Mouse (Mus musculus) liver, adult 2 months (tissue): ENCODE measurements around the gene Ncaph. TPM values are rescaled to one million over a fixed set of nuclear protein-coding genes. Genes with fewer than 3 reads are reported as not detected.
"Not testable (repeated sequence)": the region's sequence is repeated elsewhere in the genome, so short reads cannot be mapped to it uniquely, and the experiment has no call there.

Source experiments
- DNase-seq: peaks from one replicate; pipeline ENCODE4 v3.0.0-alpha.2; 2011; ENCODE audit warnings: low read depth, low spot score; ENCODE audit errors: extremely low read depth
- H3K27ac ChIP-seq: fragments of 200-500 bp; replicated peaks from 2 replicates; pipeline ENCODE4 v1.5.1; 2012; ENCODE audit warnings: low read depth, mild to moderate bottlenecking, control low read depth, inconsistent platforms, low read length; ENCODE audit not compliant: insufficient read depth
- H3K27me3 ChIP-seq: fragments of 200-500 bp; 2 replicates; pipeline ENCODE4 v1.6.1; 2012; ENCODE audit warnings: mild to moderate bottlenecking, moderate library complexity, low read length, inconsistent platforms; ENCODE audit not compliant: control insufficient read depth, insufficient read depth
- H3K36me3 ChIP-seq: fragments of 200-500 bp; 2 replicates; pipeline ENCODE4 v1.6.1; 2012; ENCODE audit warnings: low read length, inconsistent platforms; ENCODE audit not compliant: control insufficient read depth, insufficient read depth
- H3K4me1 ChIP-seq: fragments of 200-500 bp; 2 replicates; pipeline ENCODE4 v1.6.1; 2011; ENCODE audit warnings: low read length; ENCODE audit not compliant: control insufficient read depth, insufficient read depth
- H3K4me3 ChIP-seq: fragments of 200-500 bp; 2 replicates; pipeline ENCODE4 v1.5.1; 2011; ENCODE audit warnings: low read depth, mild to moderate bottlenecking, control low read depth, low read length, moderate library complexity; ENCODE audit not compliant: insufficient read depth
- H3K79me2 ChIP-seq: fragments of 200-500 bp; 2 replicates; pipeline ENCODE4 v1.6.1; 2012; ENCODE audit warnings: inconsistent platforms, mild to moderate bottlenecking, low read length, moderate library complexity; ENCODE audit not compliant: control insufficient read depth, insufficient read depth
- H3K9ac ChIP-seq: fragments of 200-500 bp; 2 replicates; pipeline ENCODE4 v1.6.1; 2012; ENCODE audit warnings: low read depth, mild to moderate bottlenecking, control low read depth, inconsistent platforms, low read length
- CTCF ChIP-seq: fragments of 200-500 bp; IDR thresholded peaks from 2 replicates; pipeline ENCODE4 v1.5.1; 2011; ENCODE audit warnings: low read depth, low read length, control low read depth
- POLR2A ChIP-seq: fragments of 200-500 bp; IDR thresholded peaks from 2 replicates; pipeline ENCODE4 v1.6.1; 2011; ENCODE audit warnings: low read length, control low read depth; ENCODE audit not compliant: insufficient read depth; ENCODE audit errors: extremely low read depth
- WGBS: fragments of 180-500 bp; shearing (Covaris S2); methylation state at CpG from one replicate; pipeline ENCODE4 v1.1.7; 2018; 5-methylcytosine and 5-hydroxymethylcytosine counted together
- polyA plus RNA-seq: library from polyadenylated mRNA; depleted of rRNA; stranded (reverse); fragments of >200 nt; gene quantifications from 2 replicates; pipeline ENCODE4 v1.2.3, GENCODE M21; 2012
- total RNA-seq: library from RNA; depleted of rRNA; stranded (reverse); fragments of >200 nt; gene quantifications from 2 replicates; pipeline ENCODE4 v1.2.3, GENCODE M21; 2014

The Ncaph gene
- total and polyA plus RNA-seq, 2 experiments, result 0.24 to 0.65 TPM

DNA sequence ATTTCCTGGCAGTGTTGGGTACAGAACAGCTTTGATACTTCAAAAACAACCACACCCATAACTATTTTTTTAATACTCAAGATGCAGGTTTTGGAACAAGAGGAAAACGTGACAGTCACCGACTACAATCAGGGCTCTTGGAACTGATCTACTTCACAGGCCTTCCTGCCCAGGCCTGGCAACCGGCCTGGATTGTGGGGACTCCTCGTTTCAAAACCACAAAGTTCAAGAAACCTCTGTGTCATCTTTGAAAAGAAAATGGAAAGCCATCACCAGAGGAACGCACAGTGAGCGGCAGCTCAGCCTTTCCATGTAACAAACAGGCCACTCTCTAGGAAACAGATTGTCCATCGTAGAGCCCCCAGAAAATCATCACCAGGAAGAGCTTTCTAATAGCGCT is 5.3 kb upstream of the Ncaph start:
- TF ChIP-seq POLR2A (no peak), CTCF (no peak)
- H3K4me3 ChIP-seq, result no peak overlapping the region
- no peaks in the 10 kb centered on the region for H3K27me3 ChIP-seq
- peaks cover 7% of the 10 kb centered on the region; the same call in 1 of the 2 replicates for H3K4me1 ChIP-seq
- no peaks in the 10 kb centered on the region for H3K36me3 ChIP-seq
- no peaks in the 10 kb centered on the region; the same call in 1 of the 2 replicates for H3K79me2 ChIP-seq
- H3K9ac ChIP-seq, result no peak overlapping the region
- H3K27ac ChIP-seq, result no peak overlapping the region
- no peak for DNase-seq
- WGBS, result 85% methylated on average over 8 of the region's 8 CpGs

GRCm38 (mm10) chr2:127138449-127138848 is 4.7 kb upstream of the Ncaph start:
- TF ChIP-seq POLR2A (no peak), CTCF (no peak)
- Histone ChIP-seq H3K27me3 (no peaks in the 10 kb centered on the region), H3K36me3 (no peaks in the 10 kb centered on the region), H3K27ac (no peak overlapping the region), H3K9ac (no peak overlapping the region), H3K4me1 (peaks cover 7% of the 10 kb centered on the region; the same call in 1 of the 2 replicates), H3K4me3 (no peak overlapping the region), H3K79me2 (no peaks in the 10 kb centered on the region; the same call in 1 of the 2 replicates)
- 94% methylated on average over 4 of the region's 4 CpGs for WGBS
- DNase-seq, result no peak

DNA sequence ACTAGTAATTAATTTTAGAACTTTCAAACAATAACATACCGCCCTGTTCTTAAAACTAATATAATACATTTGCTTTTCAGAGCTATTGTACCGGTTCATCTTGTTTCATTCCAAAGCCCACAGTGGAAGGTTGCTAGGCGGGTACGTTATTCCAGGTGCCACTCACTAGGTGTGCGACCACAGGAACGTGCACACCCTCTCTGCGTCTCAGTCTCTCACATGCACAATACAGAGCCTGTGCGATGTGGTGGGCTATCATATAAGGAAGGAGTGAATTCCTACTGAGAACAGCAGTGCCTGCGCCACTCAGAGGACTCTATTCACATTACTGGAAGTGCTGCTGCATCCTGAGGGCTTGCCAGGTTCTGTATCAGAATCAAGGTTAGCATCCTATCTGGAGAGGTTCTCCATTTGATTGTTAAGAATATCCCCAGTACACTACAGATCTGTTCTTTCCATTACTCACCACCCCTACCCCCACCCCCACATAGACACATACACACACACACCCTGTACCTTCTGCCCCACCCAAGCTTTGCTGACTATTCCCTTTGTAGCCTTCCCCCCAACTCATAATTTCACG is 4.2 kb upstream of the Ncaph start:
- TF ChIP-seq POLR2A, result no peak
- no peak for TF ChIP-seq CTCF
- Histone ChIP-seq H3K79me2 (no peaks in the 10 kb centered on the region; the same call in 1 of the 2 replicates), H3K36me3 (no peaks in the 10 kb centered on the region), H3K27ac (no peak overlapping the region), H3K4me3 (no peak overlapping the region), H3K9ac (no peak overlapping the region), H3K27me3 (no peaks in the 10 kb centered on the region), H3K4me1 (peaks cover 9% of the 10 kb centered on the region)
- WGBS, result 92% methylated on average over 10 of the region's 10 CpGs
- no peak for DNase-seq

- peak; percentile 33 for DNase-seq
- Histone ChIP-seq H3K27ac (no peak overlapping the region), H3K79me2 (no peaks in the 10 kb centered on the region), H3K9ac (no peak overlapping the region), H3K4me1 (peaks cover 6% of the 10 kb centered on the region), H3K36me3 (no peaks in the 10 kb centered on the region), H3K4me3 (no peak overlapping the region), H3K27me3 (no peaks in the 10 kb centered on the region)
- WGBS, result 19% methylated on average over 5 of the region's 5 CpGs
- TF ChIP-seq CTCF (no peak), POLR2A (no peak)
Measured at GRCm38 (mm10) chr2:127136979-127137378, 3.2 kb upstream of the Ncaph start.

DNA sequence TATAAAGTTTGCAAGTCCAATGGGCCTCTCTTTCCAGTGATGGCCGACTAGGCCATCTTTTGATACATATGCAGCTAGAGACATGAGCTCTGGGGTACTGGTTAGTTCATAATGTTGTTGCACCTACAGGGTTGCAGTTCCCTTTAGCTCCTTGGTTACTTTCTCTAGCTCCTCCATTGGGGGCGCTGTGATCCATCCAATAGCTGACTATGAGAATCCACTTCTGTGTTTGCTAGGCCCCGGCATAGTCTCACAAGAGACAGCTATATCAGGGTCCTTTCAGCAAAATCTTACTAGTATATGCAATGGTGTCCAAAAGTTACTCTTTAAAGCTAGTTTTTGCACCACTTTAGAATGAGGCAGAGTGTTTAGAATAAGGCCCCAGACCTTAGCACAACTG is 1.5 kb upstream of the Ncaph start:
- H3K27ac ChIP-seq, DNase-seq, H3K36me3 ChIP-seq, H3K4me3 ChIP-seq, H3K9ac ChIP-seq, H3K27me3 ChIP-seq, H3K4me1 ChIP-seq, H3K79me2 ChIP-seq: not testable (repeated sequence)
- 48% methylated on average over 3 of the region's 3 CpGs for WGBS

- H3K4me1 ChIP-seq, result peaks cover 5% of the 10 kb centered on the region
- no peak overlapping the region for H3K27ac ChIP-seq
- 61% methylated on average over 8 of the region's 8 CpGs for WGBS
- H3K4me3 ChIP-seq, result no peak overlapping the region
- H3K9ac ChIP-seq, result no peak overlapping the region
- no peak for TF ChIP-seq POLR2A
- TF ChIP-seq CTCF, result no peak
- no peaks in the 10 kb centered on the region for H3K27me3 ChIP-seq
- H3K36me3 ChIP-seq, result no peaks in the 10 kb centered on the region
- H3K79me2 ChIP-seq, result peaks cover 7% of the 10 kb centered on the region
- DNase-seq, result no peak
Measured at GRCm38 (mm10) chr2:127131353-127131752, 2.4 kb downstream of the Ncaph start.
